Mouse (Mus musculus): ENCODE measurements around the gene Ptger4.
"Not testable (repeated sequence)": the region's sequence is repeated elsewhere in the genome, so short reads cannot be mapped to it uniquely, and the experiment has no call there.

Gene Ptger4

GRCm38 (mm10) chr15:5238073-5238472 lies 5.9 kb downstream of the Ptger4 start:
- DNase-seq (ENCODE audit: extremely low read depth, low read depth) = peak; percentile 8

- peak; percentile 51 for DNase-seq (ENCODE audit: extremely low read depth, low read depth)
Observed at GRCm38 (mm10) chr15:5237012-5237660, 6.9 kb downstream of the Ptger4 start.

GRCm38 (mm10) chr15:5236538-5236937 lies 7.4 kb downstream of the Ptger4 start:
- peak; percentile 44 for DNase-seq (ENCODE audit: extremely low read depth, low read depth)

- no peak for DNase-seq (ENCODE audit: extremely low read depth, low read depth)
Observed at GRCm38 (mm10) chr15:5235527-5235926, 8.5 kb downstream of the Ptger4 start.

GRCm38 (mm10) chr15:5234659-5235058 lies 9.3 kb downstream of the Ptger4 start:
- no peak for DNase-seq (ENCODE audit: extremely low read depth, low read depth)

GRCm38 (mm10) chr15:5230746-5231145 lies 13.2 kb downstream of the Ptger4 start:
- DNase-seq (ENCODE audit: extremely low read depth, low read depth) = not testable (repeated sequence)

- no peak for DNase-seq (ENCODE audit: extremely low read depth, low read depth)
Observed at GRCm38 (mm10) chr15:5220491-5220890, 23.5 kb downstream of the Ptger4 start.

- DNase-seq (ENCODE audit: extremely low read depth, low read depth) = no peak
Observed at GRCm38 (mm10) chr15:5209116-5209515, 34.9 kb downstream of the Ptger4 start.

GRCm38 (mm10) chr15:5205222-5205621 lies 38.8 kb downstream of the Ptger4 start:
- no peak for DNase-seq (ENCODE audit: extremely low read depth, low read depth)

DNA sequence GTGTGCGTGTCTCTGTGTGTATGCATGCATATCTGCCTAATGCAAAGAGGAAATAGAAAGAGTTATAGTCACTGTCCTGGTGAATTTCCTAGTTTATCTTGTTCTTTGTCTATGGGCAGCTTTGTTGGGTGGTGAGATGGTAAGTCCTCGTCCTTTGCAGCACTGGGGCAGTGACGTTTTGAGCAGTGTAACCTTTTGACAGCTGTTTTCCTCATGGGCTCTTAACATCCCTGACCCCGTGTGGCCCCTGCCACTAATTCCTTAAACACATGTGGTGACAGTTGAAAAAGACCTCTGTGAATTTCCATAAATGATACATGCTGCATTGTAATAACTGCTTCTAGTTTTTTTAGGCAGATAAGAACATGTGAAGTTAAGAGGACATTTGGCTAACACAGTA lies 47.3 kb downstream of the Ptger4 start:
- no peak for DNase-seq (ENCODE audit: extremely low read depth, low read depth)

DNA sequence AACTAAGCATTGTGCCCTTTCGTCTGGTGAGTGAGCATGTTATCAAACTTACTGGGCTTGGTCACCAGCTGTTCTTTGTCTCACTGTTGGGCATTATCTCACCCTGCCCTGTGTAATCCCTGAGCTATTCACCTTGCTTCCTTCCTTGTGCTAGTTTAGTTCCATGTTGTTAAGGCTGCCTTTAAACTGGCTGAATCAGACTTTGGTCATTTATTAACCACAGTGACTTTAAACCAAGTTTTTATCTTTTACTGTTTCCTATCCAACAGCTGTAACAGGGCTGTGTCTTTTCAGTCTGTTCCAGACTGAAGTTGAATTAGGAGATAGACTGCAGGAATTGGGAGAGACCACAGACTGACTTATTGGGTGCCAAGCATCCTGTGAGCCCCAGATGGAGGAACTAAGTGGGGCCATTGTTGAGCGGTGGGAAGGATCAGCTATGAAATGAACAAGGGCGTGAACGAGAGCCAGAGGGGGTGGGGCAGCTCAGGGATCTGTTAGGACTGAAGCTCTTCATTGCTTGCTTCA lies 47.9 kb downstream of the Ptger4 start:
- DNase-seq (ENCODE audit: extremely low read depth, low read depth) = no peak

- DNase-seq (ENCODE audit: extremely low read depth, low read depth) = no peak
Observed at GRCm38 (mm10) chr15:5194931-5195330, 49.1 kb downstream of the Ptger4 start.

DNA sequence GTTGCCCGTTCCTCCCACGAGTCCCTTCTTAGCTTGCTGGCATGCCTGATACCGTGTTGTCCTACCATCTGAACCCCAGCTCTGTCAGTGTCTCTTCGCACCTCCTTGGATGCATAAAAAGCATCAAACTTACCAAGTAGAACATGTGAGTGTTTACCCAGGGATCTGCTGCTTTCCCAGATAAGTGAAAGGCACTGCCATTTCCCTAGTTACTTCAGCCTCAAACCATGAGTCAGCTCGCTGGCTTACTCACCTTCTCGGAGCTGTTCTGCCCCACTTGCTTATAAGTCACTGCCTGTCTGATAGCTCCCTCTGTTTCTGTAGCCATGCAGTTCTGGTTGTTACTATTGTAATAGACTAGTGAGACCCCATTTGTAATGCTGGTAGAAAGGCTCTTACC lies 49.5 kb downstream of the Ptger4 start:
- DNase-seq (ENCODE audit: extremely low read depth, low read depth) = no peak

- DNase-seq (ENCODE audit: extremely low read depth, low read depth) = no peak
Observed at GRCm38 (mm10) chr15:5193833-5194232, 50.2 kb downstream of the Ptger4 start.

GRCm38 (mm10) chr15:5189504-5190093 lies 54.4 kb downstream of the Ptger4 start:
- DNase-seq (ENCODE audit: extremely low read depth, low read depth) = no peak

- DNase-seq (ENCODE audit: extremely low read depth, low read depth) = peak; percentile 87
Observed at GRCm38 (mm10) chr15:5188029-5188428, 56.0 kb downstream of the Ptger4 start.

DNA sequence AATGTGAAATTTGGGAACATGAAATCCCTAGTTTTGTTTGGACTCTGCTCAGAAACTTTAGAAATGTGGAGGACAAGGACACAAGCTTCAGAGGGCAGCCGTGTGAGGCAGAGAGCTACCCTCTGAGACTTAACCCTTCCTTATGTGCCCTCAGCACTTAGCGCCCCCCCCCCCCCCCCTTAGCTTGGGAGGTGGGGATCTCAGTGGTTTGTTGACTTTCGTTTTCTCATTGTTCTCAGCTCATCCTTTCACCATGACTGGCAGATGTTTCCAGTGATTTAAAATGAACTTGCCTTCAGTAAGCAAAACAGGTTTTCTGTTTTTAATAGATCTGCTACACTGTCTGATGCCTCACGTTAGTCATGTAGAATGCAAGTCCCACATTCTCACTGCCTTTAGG lies 56.9 kb downstream of the Ptger4 start:
- no peak for DNase-seq (ENCODE audit: extremely low read depth, low read depth)

DNA sequence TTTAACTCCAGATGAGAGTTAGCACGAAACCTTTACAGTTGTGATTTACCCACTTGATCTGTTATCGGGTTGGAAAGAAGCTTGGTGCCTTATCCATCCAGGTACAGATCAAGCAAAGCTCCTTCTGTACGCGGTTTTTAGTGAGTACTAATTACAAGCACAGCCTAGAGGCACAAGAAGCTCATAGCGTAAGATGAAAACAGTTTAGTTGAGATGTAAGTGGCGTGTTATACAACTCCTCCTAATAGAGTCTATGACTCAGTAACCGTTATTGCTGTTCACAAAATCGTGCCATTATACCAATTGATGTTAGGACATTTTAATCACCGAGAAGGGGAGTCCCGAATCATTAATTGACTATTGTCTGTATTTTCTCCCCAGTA lies 57.7 kb downstream of the Ptger4 start:
- no peak for DNase-seq (ENCODE audit: extremely low read depth, low read depth)

GRCm38 (mm10) chr15:5185366-5186292 lies 58.4 kb downstream of the Ptger4 start, which contains the start of gene Ttc33:
Ttc33 (plus strand) TSS chr15:5185525.
- no peak for DNase-seq (ENCODE audit: extremely low read depth, low read depth)

GRCm38 (mm10) chr15:5184668-5185330 lies 59.2 kb downstream of the Ptger4 start:
- DNase-seq (ENCODE audit: extremely low read depth, low read depth) = no peak

DNA sequence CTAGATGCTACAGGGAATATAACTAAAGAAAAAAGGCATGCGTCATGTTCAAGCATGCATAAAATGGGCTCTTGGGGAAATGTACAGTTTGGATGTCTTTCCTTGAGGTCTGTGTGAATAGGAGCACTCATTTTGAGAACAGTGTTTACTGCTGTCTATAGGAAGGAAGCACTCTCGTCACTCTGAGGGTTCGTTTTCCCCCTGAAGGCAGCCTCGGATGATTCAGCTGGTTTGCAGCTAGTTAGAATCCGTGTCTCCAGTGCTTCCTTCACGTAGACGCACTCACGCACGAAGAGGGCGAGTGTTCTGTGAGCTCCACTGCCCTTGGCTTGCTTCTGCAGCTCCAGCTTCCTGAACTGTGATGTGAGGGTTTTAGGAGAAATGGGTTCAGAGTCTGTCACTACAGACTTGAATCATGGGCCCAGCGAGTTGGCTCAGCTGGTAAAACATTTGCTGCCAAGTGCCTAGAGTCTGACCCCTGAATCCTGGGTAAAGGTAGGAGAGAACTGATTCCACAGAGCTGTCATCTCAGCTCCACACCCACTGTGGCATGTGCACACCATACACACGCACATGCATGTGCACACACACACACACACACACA lies 70.7 kb downstream of the Ptger4 start:
- DNase-seq (ENCODE audit: extremely low read depth, low read depth) = no peak

Measured in MEL-GATA-1-ER (cell line).